Mouse (Mus musculus) heart, adult 2 months (tissue): Measurements from ENCODE around the gene Gm20696.

ENCODE experiments used
- CTCF ChIP-seq: fragments of 200-600 bp; IDR thresholded peaks from 2 replicates; pipeline ENCODE4 v1.8.1; 2022; ENCODE audit warnings: antibody characterized with exemption, mild to moderate bottlenecking, moderate library complexity
- EP300 ChIP-seq: fragments of 200-500 bp; IDR thresholded peaks from 2 replicates; pipeline ENCODE4 v1.6.1; 2011; ENCODE audit warnings: low read depth, low read length, control low read depth; ENCODE audit not compliant: insufficient read depth
- POLR2A ChIP-seq: fragments of 200-500 bp; IDR thresholded peaks from 2 replicates; pipeline ENCODE4 v1.6.1; 2011; ENCODE audit warnings: mild to moderate bottlenecking, low read depth, low read length, control low read depth; ENCODE audit not compliant: insufficient read depth

DNA sequence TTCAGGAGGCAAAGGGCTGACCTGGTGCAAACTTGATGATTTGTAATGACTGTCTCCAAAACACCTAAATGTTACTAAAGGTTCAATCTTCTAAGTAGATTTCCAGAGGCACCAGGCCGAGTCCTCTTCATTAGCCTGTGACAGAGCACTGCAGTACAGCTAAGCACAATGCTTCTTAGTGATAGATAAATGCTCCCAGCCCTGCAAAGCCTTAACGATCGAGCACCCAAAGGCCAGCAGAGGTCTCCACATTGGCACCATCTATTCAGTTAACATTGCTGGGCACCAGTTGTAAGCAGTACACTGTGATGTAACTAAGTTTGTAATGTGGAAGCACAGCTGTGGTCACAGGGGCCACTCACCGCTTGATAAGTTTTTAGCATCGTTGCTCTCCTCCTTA is 22.2 kb downstream of the Gm20696 start:
- TF ChIP-seq CTCF (no peak), POLR2A (no peak), EP300 (no peak)
